ENCODE assay signal across 24 mouse cellular contexts in the genomic region with DNA sequence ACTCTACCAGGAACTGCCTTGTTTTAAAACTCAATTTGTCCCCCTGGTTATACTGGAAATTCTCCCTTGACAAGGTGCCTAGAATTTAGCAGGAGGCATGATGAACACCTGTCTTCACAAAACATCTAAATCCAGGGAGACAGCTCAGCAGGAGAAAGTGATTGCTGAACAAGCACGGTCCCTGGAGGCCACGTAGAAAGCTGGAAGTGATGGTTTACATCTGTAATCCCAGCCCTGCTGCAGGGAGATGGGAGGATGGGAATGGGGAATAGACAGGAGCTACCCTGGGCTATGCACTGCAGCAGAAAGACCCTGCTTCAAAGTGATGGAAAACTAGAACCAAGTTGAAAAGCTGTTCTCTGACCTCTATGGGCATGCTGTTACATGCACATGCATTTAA.
DNase-seq lines count a peak whose midpoint lies in the region; ATAC-seq lines count a peak whose summit lies in the region.
"Had no signal": no experiment of that assay in that cellular context is flagged by ENCODE, and none has a peak within 500 bp of the region (broad histone marks: within the 10 kb centered on the region; RNA-seq: fewer than 3 reads in every experiment).

No protein-coding gene starts in this region.

- H3K4me2 ChIP-seq in neural tube, embryonic 11.5 days (ENCODE audit: low read depth) = no peak overlapping the region
- H3K4me2 ChIP-seq in neural tube, embryonic 15.5 days = no peak overlapping the region
- H3K4me2 ChIP-seq: forebrain, embryonic 15.5 days; limb, embryonic 15.5 days; neural tube, embryonic 12.5 days had no signal

- peak overlapping the region; percentile 0; the same call in 1 of the 2 replicates for H3K27ac ChIP-seq in neural tube, embryonic 11.5 days (ENCODE audit: low read depth, low read length)
- no peak overlapping the region for H3K27ac ChIP-seq in neural tube, embryonic 15.5 days (replicated peaks)
- H3K27ac ChIP-seq: forebrain, embryonic 15.5 days; hindbrain, postnatal 0 days; limb, embryonic 15.5 days; liver, embryonic 14.5 days; neural tube, embryonic 12.5 days had no signal

- no peak overlapping the region for H3K9ac ChIP-seq in neural tube, embryonic 11.5 days (ENCODE audit: low read length)
- H3K9ac ChIP-seq in neural tube, embryonic 15.5 days (replicated peaks) = no peak overlapping the region
- H3K9ac ChIP-seq: forebrain, embryonic 15.5 days; limb, embryonic 15.5 days; liver, embryonic 14.5 days; neural tube, embryonic 12.5 days had no signal

- DNase-seq in adrenal gland, adult 2 months = peak; percentile 2
- no peak for DNase-seq in adrenal gland, adult 18-20 months (ENCODE audit: low spot score in 2 of 2)
- DNase-seq in heart, adult 9 months (ENCODE audit: low spot score in 2 of 2) = peak; percentile 15
- DNase-seq in heart, postnatal 25 days (ENCODE audit: low spot score) = no peak
- peak; percentile 29 for DNase-seq in kidney, postnatal 10 days
- DNase-seq in kidney, postnatal 14 days = no peak
- no peak for DNase-seq in neural tube, embryonic 11.5 days (ENCODE audit: low spot score)
- DNase-seq: cerebellum, adult 2 months; cerebellum, postnatal 25 days; left cerebral cortex, postnatal 4 days; midbrain, embryonic 14.5 days; retina, postnatal 1 day; right cerebral cortex, postnatal 25 days; spleen, adult 18-20 months; thymus, adult 18-20 months; thymus, postnatal 36 days had no signal

- no peaks in the 10 kb centered on the region for H3K27me3 ChIP-seq in neural tube, embryonic 11.5 days (ENCODE audit: control insufficient read depth, insufficient read depth, low read length)
- no peaks in the 10 kb centered on the region for H3K27me3 ChIP-seq in neural tube, embryonic 15.5 days (replicated peaks)
- H3K27me3 ChIP-seq: forebrain, embryonic 15.5 days; limb, embryonic 15.5 days; neural tube, embryonic 12.5 days had no signal

- H3K36me3 ChIP-seq in neural tube, embryonic 11.5 days (ENCODE audit: control insufficient read depth, insufficient read depth, low read length) = no peaks in the 10 kb centered on the region
- no peaks in the 10 kb centered on the region for H3K36me3 ChIP-seq in neural tube, embryonic 15.5 days
- H3K36me3 ChIP-seq: forebrain, embryonic 15.5 days; limb, embryonic 15.5 days; neural tube, embryonic 12.5 days had no signal

- H3K4me1 ChIP-seq in neural tube, embryonic 11.5 days (ENCODE audit: control insufficient read depth, insufficient read depth, low read length) = peaks cover 23% of the 10 kb centered on the region
- peaks cover 14% of the 10 kb centered on the region for H3K4me1 ChIP-seq in neural tube, embryonic 15.5 days

- no peak for ATAC-seq in neural tube, embryonic 11.5 days (ENCODE audit: insufficient read depth, low FRiP score, low TSS enrichment)
- no peak for ATAC-seq in neural tube, embryonic 15.5 days (ENCODE audit: low FRiP score)
- ATAC-seq: activated CD4-positive, CD25-positive, alpha-beta regulatory T cell, adult 4 months; forebrain, embryonic 15.5 days; hindbrain, postnatal 0 days; intestine, embryonic 16.5 days had no signal

- no peak overlapping the region for H3K4me3 ChIP-seq in neural tube, embryonic 11.5 days (ENCODE audit: low read depth, low read length)
- H3K4me3 ChIP-seq in neural tube, embryonic 15.5 days (replicated peaks) = no peak overlapping the region
- H3K4me3 ChIP-seq: forebrain, embryonic 15.5 days; limb, embryonic 15.5 days; neural tube, embryonic 12.5 days had no signal

- WGBS in neural tube, embryonic 11.5 days = 50% methylated on average over 2 of the region's 2 CpGs
- whole genome bisulfite sequencing in neural tube, embryonic 15.5 days = 43% methylated on average over 2 of the region's 2 CpGs

- H3K9me3 ChIP-seq in neural tube, embryonic 11.5 days (ENCODE audit: control insufficient read depth, low read length) = no peaks in the 10 kb centered on the region
- no peaks in the 10 kb centered on the region for H3K9me3 ChIP-seq in neural tube, embryonic 15.5 days (replicated peaks)
- H3K9me3 ChIP-seq: forebrain, embryonic 15.5 days; limb, embryonic 15.5 days; neural tube, embryonic 12.5 days had no signal

- intact Hi-C loops in heart, postnatal 25 days (cut with DNase I) = loop anchor here (5.0 kb wide), 1 partner anchor 62 kb away; no protein-coding TSS in a partner anchor

Comparison
In these comparisons a context has a peak if more than half of its experiments do, and no peak if none do; other contexts are left out.
1. DNase-seq: peak in adrenal gland, adult 2 months (single experiment), heart, adult 9 months (2 of 2) and kidney, postnatal 10 days (single experiment); none in adrenal gland, adult 18-20 months (0 of 2), heart, postnatal 25 days (single experiment), kidney, postnatal 14 days (single experiment) and neural tube, embryonic 11.5 days (single experiment).